Mouse (Mus musculus): ENCODE results near the gene Suds3. TPM values are rescaled to one million over a fixed set of nuclear protein-coding genes. Genes with fewer than 3 reads are reported as not detected.

Suds3 gene
- polyA plus RNA-seq, 2 experiments from 2014 or later = 10.7 to 13.2 TPM

DNA sequence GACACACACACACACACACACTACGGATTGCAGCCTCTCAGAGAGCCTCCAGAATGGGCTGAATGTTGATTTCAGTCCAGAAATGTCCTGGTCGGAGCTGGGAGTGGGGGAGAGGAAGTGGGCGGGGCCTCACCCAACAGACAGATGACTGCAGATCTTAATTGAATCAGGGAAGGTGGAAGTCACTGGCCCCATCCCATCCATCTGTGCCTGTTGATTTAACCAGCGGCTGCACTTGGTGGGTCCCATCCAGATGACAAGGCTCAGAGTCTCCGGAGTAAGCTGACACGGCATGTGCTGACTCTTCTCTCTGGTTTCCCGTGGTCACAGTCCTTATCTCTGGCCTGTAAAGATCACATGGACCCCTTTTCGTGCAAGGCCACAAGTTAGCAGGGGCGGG, 20.0 kb upstream of the Suds3 start:
- ATAC-seq = peak; percentile 38

DNA sequence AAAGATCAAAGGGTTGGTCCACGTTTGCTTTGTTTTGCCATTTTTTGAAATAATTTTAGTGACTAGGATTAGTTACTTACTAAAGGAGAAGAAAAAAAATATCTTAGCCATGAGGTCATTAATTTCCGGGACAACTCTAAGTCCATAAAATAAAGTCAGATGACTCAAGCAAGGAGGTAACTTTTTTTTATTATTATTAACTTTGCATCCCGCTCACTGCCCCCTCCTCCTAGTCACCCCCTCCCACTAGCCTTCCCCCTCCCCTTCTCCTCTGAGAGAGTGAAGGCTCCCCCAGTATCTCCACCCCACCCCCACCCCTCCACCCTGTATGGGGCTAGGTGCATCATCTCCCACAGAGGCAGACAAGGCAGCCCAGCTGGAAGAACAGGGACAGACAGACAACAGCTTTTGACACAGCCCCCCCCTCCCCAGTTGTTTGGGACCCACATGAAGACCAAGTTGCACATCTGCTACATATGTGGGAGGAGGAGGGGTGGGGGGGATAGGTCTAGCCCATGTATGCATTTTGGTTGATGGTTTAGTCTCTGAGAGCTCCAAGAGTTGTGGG, 19.1 kb upstream of the Suds3 start:
- no peak for ATAC-seq

DNA sequence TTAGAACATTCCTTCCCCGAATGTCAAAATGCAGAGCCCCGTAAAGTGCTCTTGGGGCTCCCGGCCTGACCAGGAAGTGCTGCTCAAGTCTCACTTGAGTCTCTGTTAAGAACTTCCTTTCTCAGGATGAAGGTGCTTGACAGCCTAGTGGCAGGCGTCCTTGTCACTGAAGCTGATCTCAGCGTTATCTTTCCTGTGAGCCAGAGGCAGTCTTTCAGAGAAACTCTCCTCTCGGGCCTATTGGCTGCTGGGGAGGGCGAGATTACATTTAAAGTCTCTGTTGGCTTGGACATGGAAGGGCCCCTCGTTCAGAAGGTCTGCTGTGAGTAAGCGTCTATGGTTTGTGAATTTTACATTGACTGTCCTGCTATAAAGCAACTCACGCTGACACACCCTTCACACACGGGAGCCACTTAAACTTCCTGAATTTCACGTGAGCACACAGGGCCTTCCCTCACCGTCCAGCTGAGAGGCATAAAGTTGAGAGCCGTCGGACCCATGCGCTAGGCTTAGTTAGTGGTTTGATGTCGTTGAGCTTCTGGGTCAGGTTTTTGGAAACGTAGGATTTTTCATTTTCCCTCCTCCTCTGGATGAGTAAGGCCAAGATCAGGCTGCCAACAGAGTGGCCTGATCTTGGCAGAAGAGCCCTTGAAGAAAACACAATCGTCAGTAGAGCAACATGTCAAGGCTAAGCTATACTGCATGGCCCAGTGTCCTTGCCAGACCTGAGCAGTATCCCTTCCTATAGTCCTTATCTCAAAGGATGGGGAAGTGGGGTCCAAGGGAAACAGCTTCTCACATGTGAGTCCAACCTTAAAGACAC, 18.4 kb upstream of the Suds3 start:
- peak; percentile 42 for ATAC-seq

DNA sequence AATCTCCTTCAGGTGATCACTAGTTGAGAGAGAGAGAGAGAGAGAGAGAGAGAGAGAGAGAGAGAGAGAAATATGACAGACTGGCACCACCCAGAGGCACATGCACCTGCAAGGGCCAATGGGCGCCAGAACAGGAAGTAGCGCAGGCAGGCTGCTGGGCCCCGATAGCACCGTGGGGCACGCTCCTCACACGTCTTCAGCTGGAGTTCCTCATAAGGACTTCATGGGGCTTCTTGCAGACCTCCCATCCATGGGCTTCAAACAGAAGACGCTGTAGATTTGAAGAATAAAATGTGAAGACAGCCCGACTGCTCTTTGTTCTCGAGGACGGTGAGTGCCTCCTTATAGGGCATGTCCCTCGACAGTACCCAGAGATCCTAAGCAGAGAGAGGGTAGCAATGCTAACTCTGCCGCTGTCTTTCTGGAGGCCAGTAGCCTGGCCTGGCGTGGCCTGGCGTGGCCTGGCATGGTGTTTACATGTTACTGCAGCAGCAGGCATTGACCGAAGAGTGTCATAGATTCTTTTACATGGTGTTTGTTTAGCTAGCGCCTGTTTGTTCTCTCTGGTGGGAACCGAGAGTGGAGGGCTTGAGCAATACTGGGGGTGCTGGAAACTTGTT, 17.6 kb upstream of the Suds3 start:
- ATAC-seq = peak; percentile 95

DNA sequence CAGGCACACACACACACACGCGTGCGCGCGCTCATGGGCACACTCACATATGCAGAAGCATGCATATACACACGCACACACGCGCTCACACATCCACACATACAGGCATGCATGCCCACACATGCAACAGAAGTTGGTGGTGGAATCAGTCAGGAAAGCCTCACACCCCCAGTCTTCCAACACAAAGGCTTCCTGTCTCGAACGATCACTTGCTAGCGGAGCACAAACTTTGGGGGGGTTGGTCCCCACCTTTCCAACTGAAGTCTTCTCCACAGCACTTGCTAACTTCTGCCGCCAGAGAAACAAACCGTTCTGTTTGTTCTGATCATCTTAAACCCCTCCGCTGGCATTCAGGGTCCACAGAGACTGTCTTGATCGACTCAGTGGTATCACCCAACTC, 14.8 kb upstream of the Suds3 start:
- ATAC-seq = no peak

DNA sequence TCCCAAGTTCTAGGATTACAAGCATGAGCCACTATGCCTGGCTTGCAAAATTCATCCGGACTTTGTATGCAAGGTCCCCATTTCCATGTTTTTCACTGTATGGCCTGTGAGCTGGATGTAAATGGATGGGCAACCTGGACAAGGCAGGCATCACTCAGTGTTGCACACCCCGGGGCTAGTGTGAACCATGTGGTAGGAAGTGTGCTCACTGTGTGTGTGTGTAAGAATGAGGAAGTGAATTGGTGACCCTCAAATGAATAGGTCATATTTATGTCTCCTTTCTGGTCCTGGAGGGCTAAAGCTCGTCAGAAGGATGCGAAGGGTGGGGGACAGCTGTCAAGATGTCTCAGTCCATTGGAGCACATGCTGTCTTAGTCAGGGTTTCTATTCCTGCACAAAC, 11.1 kb upstream of the Suds3 start:
- ATAC-seq = no peak

DNA sequence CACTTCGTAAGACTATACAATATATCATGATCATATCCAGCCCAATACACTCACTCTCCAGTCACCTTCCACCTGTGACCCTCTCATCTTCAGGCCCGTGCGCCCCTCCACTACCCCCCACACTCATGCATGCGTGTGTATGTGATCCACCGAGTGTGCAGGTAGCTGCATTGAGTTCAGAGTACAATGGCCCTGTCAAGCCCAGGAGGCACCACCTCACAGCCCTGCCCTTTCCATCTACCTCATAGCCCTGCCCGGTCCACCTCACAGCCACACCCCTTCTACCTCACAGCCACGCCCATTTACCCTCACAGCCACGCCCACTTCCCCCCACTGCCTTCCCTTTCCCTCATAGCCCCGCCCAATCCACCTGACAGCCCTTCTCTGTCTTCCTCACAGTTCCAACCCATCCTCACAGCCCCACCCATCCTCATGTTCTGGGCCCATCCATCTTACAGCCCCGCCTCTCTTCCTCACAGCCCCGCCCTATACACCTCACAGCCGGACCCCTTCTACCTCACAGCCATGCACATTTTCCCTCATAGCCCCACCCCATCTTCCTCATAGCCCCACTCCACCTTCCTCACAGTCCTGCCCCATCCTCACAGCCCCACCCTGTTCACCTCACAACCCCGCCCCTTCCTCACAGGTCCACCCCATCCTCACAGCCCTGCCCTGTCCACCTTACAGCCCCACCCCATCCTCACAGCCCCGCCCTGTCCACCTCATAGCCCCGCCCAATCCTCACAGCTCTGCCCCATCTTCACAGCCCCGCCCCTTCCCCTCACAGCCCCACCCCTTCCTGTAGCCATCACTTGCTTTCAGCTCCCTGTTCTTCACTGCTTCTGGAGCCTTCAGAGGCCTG, 9.8 kb upstream of the Suds3 start:
- ATAC-seq = no peak

DNA sequence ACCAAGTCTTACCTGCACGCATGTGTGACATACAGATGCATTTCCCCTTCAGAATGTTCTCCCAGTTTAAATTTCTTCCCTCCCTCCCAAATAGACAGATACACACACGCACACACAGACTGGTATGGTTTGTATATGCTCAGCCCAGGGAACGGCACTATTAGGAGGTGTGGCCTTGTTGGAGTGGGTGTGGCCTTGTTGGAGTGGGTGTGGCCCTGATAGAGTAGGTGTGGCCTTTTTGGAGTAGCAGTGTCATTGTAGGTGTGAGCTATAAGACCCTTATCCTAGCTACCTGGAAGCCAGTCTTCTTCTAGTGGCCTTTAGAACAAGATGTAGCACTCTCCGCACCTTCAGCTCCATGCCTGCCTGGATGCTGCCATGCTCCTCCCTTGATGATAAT, 7.9 kb upstream of the Suds3 start:
- no peak for ATAC-seq

DNA sequence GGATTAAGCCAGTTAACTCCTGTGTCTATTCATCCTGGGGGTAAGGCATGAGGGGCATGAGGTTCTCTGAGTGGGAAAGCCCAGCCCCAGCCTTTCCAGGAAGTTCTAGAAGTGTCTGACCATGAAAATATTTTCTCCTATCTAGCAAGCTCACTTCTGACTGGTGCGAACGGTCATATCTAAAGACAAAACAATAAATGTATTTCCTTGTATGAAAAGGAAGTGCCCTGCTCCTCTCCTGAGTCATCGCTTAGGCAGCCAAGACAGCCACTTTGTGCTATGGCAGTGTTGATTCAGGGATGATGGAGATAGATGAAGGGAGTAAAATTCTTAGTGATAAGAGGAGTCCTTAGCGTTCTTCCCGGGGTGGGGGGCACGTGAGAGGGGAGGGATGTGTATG, 7.2 kb upstream of the Suds3 start:
- no peak for ATAC-seq

DNA sequence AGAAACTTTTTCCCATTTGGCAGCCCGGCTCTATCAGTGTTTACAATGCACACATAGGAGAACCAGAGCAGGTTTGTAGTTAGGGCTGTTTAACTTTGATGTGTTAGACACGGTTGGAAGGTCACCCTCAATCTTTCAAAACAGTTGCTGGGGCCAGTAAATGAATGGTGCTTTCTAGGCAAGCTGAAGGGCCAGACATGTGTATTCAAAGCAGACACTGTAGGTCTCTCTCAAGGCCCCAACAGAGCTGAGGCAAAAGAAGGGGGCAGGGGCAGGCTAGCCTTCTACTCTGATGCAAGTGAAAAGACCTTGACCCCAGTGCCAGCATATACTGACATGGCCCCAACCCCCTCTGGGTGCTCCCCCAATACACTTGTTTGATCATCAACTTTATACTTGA, 5.7 kb upstream of the Suds3 start:
- no peak for ATAC-seq

DNA sequence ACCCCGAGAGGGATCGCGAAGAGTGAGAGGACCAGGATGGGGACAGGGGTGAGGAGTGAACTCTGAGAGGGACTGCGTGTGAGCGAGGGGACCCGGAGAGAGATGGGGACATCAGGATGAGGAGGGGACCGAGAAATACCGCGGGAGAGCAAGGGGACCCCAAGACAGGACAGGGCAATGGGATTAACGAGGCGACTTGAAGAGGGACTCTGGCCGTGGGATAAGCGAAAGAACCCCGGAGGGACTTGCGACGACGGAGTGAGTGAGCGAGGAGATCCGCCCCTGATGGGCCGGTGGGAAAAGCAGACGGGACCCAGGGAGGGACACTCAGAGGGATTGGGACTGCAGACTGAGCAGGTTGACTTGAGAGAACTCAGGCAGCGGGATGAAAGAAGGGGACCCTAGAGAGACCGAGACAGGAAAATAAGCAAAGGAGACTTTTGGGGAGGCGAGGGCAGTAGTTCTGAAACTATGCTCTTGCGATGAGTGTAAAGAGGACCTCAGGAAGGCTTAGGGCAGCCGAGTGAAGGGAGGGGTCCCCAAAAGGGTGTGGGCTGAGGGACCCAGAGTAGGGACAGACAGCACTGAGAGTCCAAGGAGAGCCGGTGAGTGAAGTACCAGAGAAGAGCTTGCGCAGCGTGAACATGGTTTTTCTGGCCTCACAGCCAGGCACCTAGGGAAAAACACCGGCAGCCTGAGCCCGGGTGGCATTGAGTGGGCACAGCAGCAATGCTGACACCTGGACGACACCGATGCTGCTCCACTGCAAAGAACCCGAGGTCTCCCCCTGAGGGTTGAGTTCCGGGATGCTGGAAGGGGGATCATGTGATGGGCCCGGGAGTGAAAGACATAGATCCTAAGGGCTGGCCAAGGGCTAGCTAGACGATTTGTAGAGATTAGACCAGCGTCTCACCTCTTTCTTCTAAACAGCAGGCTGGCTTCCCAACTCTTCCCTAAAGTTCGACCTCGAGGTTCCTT, 4.9 kb upstream of the Suds3 start:
- no peak for ATAC-seq

DNA sequence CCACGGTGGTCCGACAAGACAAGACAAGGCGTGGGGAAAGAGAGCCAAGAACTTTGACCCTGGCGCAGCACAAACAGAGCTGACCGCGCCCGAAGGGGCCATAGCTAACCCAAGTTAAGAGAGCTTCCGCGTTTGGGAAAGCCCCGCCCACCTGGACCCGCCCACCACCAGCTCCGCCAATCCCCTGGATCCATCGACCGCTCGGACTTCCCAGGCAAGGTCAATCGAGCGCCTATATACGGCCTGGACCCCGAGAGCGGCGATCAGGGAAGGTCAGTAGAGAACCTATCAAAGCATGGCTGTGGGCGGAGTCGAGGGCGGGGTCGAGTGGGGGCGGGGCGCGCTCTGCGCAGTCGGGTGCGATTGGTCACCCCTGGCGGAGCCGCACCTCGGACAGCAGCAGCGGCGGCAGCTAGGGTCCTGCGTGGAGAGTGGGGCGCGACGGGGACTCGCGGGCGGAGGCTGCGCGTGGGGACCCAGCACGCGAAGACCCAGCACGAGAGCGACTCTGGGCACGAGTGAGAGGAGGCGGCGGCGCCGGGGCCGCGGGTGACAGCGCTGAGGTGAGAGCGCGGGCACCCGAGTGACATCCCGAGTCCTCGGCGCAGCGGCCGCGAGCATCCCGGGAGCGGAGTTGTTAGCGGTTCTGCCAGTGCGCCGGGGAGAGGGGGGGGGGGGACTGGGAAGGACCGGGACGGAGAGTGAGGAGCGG, 4.0 kb upstream of the Suds3 start, which contains the start of gene Taok3:
Gene Taok3, plus strand, starts transcription at position 353 of the 712 bp plus-strand sequence.
- peak; percentile 69 for ATAC-seq

DNA sequence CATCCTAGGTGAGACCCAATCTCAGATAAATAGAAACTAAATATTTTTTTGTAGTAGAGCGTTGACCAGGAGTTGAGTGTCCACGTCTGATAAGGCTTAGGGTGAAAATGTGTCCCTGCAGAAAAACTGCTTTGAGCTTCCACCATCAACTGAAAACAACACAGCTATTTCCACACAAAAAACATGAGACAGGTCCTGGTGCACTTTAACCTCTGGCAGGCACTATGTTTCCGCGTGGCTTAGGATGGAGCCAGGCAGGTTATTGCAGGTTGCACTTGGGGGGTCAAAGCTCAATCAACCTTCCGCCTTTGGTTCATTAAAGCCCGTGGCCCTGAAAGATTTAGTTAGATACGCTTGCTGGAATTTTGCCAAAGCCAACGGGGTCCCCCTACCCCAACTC, 2.9 kb upstream of the Suds3 start:
- no peak for ATAC-seq

DNA sequence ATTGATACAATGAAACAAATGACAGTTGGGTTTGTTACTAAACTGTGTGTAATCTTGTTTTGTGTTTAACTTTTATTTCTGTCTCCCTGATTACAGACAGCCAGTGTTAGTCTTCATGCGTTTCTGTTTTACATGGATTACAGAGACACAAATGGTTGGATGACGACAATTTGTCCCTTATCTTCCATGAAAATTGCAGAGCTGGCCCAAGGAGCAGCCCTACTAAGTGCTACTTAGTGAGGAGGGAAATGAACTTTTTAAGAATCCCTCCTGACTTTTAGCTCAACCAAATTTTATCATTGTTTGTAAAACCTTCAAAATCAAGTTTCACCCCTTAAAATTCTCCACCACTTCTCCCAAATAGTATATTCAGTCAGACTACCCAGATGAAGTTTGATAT, 2.3 kb upstream of the Suds3 start:
- no peak for ATAC-seq

DNA sequence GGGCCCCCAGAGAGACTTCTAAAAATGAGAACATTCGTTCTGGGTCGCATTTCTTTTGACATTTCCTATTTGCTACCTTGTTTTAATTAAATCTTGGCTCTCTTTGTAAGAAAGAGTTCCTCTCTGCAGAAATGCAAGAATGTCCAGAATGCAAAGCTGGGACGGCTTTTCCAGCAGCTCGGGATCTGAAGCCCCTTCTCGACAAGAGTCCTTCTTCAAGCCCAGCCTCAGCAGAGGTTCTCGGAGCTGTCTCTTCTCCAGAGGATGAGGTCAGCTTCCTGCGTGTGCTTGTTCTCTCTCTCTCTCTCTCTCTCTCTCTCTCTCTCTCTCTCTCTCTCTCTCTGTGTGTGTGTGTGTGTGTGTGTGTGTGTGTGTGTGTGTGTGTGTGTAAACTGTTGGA, 1.8 kb upstream of the Suds3 start:
- ATAC-seq = no peak

DNA sequence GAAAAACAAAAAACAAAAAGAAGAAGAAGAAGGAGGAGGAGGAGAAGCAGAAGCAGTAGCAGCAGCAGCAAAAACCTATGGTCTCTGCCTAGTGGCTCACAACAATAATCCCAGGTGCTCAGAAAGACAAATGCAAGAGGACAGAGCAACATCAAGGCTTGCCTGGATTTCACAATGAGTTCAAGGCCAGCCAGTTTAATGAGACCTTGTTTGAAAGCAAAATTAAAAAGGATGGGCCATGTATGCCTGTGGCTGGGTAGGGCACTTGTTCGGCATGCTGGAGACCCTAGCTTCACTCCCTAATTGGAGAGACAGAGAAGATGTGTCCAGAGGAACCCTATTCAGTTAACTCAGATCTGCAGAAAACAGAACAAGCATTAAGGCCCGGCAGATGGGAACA, 1.3 kb upstream of the Suds3 start:
- ATAC-seq = no peak

DNA sequence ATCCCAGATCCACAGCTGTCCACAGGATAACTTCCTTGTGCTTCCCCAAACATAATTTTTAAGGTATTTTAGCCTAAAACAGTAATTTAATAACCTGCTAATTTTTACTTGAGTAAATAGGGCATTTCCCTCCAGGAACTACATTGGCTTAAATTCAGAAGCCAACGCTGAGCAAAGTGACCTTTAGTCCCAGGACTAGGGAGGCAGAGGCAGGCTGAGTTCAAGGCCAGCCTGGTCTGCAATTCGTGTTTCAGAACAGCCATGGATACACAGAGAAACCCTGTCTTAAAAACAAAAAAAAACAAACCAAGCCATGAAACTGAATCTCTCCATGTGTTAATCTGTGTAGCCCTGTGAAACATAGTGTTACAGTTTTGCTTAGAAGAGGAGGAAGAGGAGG, 747 bp upstream of the Suds3 start:
- no peak for ATAC-seq

DNA sequence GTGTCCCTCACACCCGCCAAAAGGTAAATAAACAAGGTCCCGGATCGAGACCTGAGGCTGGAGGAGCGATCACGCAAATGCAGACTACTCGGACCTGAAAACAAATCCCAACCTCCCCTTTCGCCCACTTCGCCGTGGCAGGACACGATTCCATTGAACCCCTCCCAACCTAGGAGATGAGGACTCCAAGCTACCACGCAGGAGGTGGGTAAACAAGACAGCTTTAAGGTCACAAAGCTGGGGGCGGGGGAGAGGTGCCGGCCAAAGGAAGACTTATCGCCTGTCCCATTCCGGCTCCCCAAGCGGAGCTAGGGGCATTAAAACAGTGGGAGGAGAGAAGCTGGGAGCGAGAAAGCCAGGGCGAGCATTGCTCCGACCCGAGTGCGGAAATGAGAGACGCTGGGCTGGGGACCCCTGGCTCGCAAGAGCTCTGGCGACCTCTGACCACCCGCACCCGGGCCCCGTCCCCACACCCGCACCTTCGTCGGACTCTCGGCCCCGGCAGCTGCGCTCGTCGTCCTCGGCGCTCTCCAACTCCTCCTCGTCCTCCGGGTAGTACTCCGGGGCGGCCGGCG, 633 bp downstream of the Suds3 start:
- ATAC-seq = no peak

DNA sequence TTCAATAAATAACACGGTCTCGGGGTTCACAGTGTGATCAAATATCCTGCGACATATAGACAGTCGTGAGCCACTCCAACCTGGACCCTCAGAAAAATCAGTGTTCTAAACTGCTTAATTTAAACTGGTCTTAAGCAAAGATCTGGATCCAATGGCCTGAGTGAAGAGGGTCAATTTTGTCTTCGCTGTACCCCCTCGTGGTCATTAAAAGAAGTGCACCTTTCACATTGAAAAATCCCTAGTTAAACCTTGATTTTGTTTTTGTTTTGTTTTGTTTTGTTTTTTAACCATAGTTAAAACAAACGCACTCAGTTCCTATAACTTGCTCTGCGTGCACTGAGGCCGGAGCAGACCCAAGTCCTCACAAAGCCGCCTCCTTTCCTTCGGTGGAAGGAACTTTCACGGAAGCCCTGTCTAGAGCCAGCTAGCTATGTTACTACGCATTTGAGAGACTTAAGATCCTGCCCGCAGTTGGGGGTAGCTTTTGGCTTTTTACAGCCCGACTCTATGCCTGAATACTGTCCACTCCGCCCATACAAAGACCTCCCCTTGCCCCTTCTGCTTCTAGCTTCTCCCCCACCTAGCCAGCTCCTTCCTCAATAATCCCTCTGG, 1.2 kb downstream of the Suds3 start:
- no peak for ATAC-seq

DNA sequence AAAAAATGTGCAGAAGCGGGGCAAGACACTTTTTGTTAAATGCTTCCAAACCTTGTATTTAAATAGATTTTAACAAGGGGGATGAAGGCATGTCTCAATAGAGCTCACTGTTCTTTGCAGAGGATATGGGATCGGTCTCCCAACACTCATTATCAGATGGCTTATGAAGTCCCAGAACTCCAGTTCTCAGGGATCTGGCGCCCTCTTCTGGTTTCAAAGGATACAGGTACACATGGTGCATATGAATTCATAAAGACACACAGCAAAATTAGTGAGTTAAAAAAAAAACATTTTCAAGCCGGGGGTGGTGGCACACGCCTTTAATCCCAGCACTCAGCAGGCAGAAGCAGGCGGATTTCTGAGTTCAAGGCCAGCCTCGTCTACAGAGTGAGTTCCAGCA, 2.6 kb downstream of the Suds3 start:
- ATAC-seq = no peak

DNA sequence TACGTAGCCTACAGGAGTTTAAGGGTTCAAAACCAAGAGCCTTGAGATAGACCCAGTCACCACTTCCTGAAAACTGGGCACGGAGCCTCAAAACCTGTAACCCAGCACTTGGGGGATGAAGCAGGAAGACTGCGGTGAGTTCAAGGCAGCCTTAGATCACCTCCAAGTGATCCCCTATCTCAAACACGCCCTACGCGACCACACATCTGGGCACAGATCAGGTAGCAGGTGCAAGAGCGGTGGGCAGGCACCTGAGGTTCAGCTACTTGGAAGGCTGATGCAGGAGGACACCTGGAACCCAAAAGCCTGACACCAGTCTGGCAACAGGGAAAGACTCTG, 4.2 kb downstream of the Suds3 start:
- ATAC-seq = no peak

All from CD4-positive, CD25-positive, alpha-beta regulatory T cell, adult 4 months (primary cell).